Mouse (Mus musculus) ovary, postnatal 10 days (tissue): ENCODE data around the gene Neb.
"Not testable (repeated sequence)": the region's sequence is repeated elsewhere in the genome, so short reads cannot be mapped to it uniquely, and the experiment has no call there.

Experiments
- DNase-seq: peaks from one replicate; pipeline ENCODE4 v3.0.0; 2022; ENCODE audit warnings: low spot score

The Neb gene

DNA sequence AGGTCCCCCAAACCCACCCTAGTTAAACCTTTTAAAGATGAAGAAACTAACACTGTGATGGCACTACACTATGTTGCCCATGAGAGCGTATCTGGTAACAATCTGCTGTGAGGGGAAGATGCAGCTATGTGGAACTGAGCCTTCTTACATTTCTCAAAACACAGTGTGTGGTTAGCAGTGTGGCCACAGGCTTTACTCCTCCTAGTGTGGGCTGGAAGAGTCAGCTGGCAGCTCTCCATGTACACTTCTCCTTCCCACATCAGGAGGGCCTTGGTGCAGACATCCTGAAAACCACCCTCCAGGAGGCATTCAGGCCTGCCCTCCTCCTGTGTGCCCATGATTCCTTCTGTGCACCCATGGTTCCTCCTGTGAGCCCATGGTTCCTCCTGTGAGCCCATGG lies 198.6 kb downstream of the Neb start:
- no peak for DNase-seq

DNA sequence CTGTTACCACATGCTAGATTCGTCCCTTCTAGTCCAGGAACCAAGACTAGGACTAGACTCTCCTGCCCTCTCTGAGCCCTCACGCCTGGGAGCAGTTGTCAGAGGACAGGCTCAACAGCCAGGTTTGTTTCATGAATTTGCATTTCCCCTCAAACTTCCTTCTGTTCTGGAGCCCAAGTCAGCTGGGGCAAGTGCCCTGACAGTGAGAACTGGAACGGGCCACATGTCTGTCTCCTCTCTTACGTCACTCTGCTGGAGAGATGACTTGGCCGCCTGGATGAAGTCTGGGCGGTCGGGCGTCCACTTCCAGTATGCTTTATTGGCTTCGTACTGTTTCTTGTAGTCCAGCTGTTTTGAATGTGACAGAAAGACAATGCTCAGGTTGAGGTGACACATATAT lies 200.5 kb downstream of the Neb start:
- DNase-seq, result no peak

DNA sequence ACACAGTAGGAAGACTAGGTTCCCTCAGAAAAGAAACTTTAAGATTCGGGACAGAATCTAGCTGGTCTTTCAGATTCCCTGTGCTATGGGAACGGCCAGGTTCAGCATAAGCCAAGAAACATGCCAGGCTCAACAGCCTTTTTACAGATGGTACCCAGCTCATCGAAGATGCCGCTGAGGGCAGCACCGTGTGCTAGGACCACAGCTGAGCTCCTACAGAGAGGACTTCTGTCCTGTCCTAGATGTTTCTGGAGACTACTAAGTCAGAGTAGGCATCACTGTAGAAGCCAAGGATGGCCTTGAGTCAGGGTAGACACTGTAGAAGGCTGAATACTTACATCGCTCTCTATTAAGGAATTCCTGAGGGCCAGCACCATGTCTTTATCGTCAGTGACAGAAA lies 201.1 kb downstream of the Neb start:
- DNase-seq, result no peak

DNA sequence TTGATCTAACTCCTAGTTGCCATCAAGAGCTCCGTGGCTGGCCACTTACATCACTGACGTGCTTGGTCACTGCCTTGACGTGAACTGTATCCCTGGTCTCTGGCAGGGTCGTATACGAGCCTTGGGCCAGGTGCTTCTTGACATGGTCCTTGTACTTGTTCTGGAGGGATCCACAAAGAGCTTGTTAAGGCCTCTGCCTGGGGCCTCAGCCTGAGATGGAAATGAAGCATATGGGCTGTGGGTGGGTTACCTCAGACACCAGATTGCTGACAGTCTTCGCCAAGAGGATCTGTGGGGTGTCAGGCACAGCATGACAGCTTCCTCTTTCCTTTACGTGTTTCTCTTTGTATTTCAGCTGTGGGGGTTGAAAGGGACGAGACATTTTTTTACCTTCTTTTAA lies 201.7 kb downstream of the Neb start:
- no peak for DNase-seq

DNA sequence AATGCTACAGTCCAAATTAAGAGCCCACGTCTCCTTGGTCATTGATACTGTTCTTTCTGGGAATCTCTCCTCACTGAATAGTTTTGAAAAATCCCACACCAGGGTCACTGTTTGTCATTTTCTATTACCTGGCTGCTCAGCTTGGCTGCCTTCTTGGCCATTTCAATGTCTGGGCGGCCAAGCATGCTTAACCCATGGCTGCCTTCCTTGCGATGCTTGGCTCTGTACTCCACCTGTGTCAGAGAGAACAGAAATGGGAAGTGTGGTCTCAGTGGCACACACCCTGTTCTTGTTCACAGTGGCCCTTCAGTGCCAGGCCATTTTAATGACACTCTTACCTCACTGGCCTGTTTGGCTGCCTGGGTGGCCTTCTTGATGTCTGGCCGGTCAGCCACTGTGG lies 203.3 kb downstream of the Neb start:
- DNase-seq, result no peak

DNA sequence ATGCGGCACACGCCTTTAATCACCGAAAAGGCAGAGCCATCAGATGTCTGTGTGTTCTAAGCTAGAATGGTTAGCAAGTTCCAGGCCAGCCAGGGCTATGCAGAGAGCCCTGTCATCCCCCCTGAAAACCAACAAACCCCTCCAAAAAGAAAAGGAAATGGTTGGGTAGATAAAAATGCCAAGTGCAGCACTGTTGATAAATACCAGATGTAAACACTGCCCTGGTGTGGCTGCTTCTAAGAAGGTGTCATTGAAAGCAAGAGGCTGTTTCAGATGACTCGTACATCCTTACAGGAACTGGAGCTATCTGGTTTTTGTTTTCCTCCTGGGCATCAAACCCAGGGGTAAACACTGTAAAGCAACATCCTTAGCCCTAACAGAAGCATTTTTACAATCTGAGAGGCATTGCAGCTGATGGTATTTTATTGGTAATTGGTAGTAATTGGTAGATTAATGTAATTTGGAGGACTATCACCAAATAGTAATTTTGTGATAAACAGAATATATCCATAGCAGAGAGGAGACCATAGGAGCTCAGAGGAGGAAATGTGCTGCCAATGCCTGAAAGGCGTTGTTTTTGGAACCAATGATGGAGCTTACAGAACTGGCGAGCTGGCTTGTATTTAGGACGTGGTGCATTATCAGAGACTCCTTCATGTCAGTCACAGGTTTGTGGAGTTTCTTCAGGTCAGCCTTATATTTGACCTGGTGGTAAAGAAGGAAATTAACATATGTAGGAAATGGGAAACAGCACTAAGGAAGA lies 208.8 kb downstream of the Neb start:
- DNase-seq, result no peak

DNA sequence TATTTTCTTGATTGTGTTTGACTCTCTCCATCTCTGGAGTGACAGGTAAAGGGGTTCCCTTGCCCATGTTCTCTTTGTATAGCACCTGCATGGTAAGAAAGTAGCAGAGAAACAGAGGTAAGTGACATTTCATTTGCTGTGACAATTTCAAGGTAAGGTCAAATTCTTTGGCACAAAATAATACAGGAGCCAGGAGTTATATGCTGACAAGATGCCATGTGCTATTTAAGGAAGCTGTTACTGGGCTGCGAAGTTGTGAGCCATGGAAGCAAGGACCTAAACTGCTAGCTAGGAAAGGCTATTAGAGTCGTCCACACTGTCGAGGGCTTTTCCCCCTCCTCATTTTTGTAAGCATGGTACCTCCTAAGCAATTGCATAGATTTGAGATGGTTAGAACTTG lies 225.2 kb downstream of the Neb start:
- no peak for DNase-seq

DNA sequence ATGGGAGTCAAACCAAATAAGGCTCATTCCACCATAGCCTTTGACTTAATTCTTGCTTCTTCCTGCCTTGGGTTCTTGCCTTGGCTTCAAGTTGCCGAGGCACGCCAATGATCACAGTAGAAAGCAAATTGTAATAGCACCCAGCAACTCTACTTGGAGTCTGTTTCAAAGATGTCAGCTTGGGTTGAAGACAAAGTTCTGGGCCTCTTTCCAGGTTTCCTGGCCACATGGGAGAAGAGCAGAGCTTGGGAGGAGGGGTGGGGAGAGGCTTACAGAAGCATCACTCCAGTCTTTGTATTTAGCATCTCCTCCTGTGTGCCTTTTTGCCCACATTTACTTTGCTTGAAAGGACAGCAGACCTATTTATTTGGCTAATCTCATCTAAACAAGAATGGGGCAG lies 244.9 kb downstream of the Neb start:
- no peak for DNase-seq

DNA sequence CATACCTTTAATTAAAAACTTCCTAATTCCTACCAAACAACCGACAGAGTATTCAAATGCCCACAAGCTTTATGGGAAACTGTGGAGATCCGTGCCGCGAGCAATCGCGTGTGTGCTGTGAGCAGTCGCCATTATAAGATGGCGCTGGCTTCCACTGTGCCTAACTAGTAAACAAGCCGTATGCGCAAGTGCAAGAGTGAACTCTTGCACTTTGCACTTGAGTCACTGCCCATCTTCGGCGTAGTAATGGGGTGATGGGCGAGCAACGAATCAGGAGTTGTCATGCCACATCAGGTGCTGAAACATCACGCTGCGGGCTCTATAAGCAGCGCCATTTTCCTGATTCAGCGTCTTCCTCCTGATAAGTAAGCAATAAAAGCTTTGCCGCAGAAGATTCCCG lies 246.9 kb downstream of the Neb start:
- not testable (repeated sequence) for DNase-seq

DNA sequence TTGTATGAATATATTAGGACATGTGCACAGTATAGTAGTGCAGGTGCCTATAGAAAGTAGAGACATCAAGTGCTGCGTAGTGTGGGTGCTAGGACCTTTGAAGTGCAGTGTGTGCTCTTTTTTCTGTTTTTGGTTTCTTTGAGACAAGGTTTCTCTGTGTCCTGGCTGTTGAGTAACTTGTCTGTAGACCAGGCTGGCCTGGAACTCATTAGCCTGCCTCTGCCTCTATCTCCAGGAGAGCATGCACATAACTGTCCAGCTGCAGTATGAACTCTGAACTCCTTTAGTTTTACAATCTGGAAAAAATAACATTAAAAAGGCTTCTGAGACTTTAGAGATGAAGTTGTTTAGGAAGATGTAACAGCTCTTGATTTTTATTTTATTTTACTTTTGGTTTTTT lies 264.2 kb downstream of the Neb start:
- DNase-seq, result no peak
